Mouse (Mus musculus) ES-Bruce4 (cell line): ENCODE measurements around the gene Lrrc15. TPM values are rescaled to one million over a fixed set of nuclear protein-coding genes. Genes with fewer than 3 reads are reported as not detected.
A peak's percentile ranks its signal among the peaks of the same experiment; 100 is the strongest.

Source experiments
- H3K27ac ChIP-seq: 2 replicates; pipeline ENCODE4 v1.5.1; 2012; ENCODE audit warnings: low read length, inconsistent platforms; ENCODE audit not compliant: insufficient read depth
- H3K27me3 ChIP-seq: 2 replicates; pipeline ENCODE4 v1.6.1; 2012; ENCODE audit warnings: mild to moderate bottlenecking, low read length, inconsistent platforms; ENCODE audit not compliant: control insufficient read depth, poor library complexity, insufficient read depth, severe bottlenecking
- H3K36me3 ChIP-seq: 2 replicates; pipeline ENCODE4 v1.6.1; 2012; ENCODE audit warnings: inconsistent platforms, mild to moderate bottlenecking, low read length, moderate library complexity; ENCODE audit not compliant: control insufficient read depth, poor library complexity, insufficient read depth, severe bottlenecking
- H3K4me1 ChIP-seq: one replicate; pipeline ENCODE4 v1.8.1; 2011; ENCODE audit warnings: low read length; ENCODE audit not compliant: control insufficient read depth, insufficient read depth
- H3K4me3 ChIP-seq: 2 replicates; pipeline ENCODE4 v1.5.1; 2011; ENCODE audit warnings: low read depth, mild to moderate bottlenecking, low read length
- H3K9ac ChIP-seq: 2 replicates; pipeline ENCODE4 v1.6.1; 2012; ENCODE audit warnings: low read depth, mild to moderate bottlenecking, inconsistent platforms; ENCODE audit not compliant: poor library complexity, severe bottlenecking
- H3K9me3 ChIP-seq: replicated peaks from 2 replicates; pipeline ENCODE4 v1.6.1; 2012; ENCODE audit warnings: mild to moderate bottlenecking, low read length, inconsistent platforms; ENCODE audit not compliant: control insufficient read depth, poor library complexity, insufficient read depth, severe bottlenecking
- CTCF ChIP-seq: IDR thresholded peaks from one replicate; pipeline ENCODE4 v1.8.1; 2011; ENCODE audit warnings: low read depth, low read length
- EP300 ChIP-seq: IDR thresholded peaks from 2 replicates; pipeline ENCODE4 v1.6.1; 2011; ENCODE audit warnings: low read depth, low read length; ENCODE audit not compliant: insufficient read depth
- POLR2A ChIP-seq: IDR thresholded peaks from one replicate; pipeline ENCODE4 v1.8.1; 2011; ENCODE audit warnings: low read length; ENCODE audit not compliant: insufficient read depth
- polyA plus RNA-seq: library from polyadenylated mRNA; stranded (reverse); fragments of >200 nt; gene quantifications from 2 replicates; pipeline ENCODE4 v1.2.4, GENCODE M21; 2011; ENCODE audit warnings: low read depth; ENCODE audit not compliant: missing spikeins, insufficient read depth, insufficient read length

Gene Lrrc15
- polyA plus RNA-seq, 1 experiment: 2.1 TPM

- Histone ChIP-seq H3K4me3 (no peak overlapping the region), H3K4me1 (no peaks in the 10 kb centered on the region), H3K27ac (no peak overlapping the region), H3K27me3 (no peaks in the 10 kb centered on the region), H3K9ac (no peak overlapping the region), H3K36me3 (no peaks in the 10 kb centered on the region), H3K9me3 (no peaks in the 10 kb centered on the region)
- TF ChIP-seq CTCF: no peak
- TF ChIP-seq EP300: no peak
Measured at GRCm38 (mm10) chr16:30299711-30300277, 16.7 kb upstream of the Lrrc15 start.

GRCm38 (mm10) chr16:30297450-30297849 is 14.4 kb upstream of the Lrrc15 start:
- no peak overlapping the region for H3K4me3 ChIP-seq
- no peaks in the 10 kb centered on the region for H3K4me1 ChIP-seq
- H3K9me3 ChIP-seq: no peaks in the 10 kb centered on the region
- TF ChIP-seq POLR2A: no peak
- no peak for TF ChIP-seq CTCF
- no peak for TF ChIP-seq EP300
- no peak overlapping the region for H3K27ac ChIP-seq
- no peaks in the 10 kb centered on the region for H3K36me3 ChIP-seq
- no peaks in the 10 kb centered on the region for H3K27me3 ChIP-seq
- H3K9ac ChIP-seq: no peak overlapping the region

- TF ChIP-seq EP300: no peak
- TF ChIP-seq POLR2A: no peak
- TF ChIP-seq CTCF: no peak
- Histone ChIP-seq H3K27ac (no peak overlapping the region), H3K36me3 (no peaks in the 10 kb centered on the region), H3K4me1 (no peaks in the 10 kb centered on the region), H3K9me3 (no peaks in the 10 kb centered on the region), H3K27me3 (no peaks in the 10 kb centered on the region), H3K4me3 (no peak overlapping the region), H3K9ac (no peak overlapping the region)
Measured at GRCm38 (mm10) chr16:30296601-30297275, 13.7 kb upstream of the Lrrc15 start.

GRCm38 (mm10) chr16:30295106-30295505 is 12.1 kb upstream of the Lrrc15 start:
- no peak overlapping the region for H3K4me3 ChIP-seq

GRCm38 (mm10) chr16:30290436-30290835 is 7.4 kb upstream of the Lrrc15 start:
- Histone ChIP-seq H3K27me3 (no peaks in the 10 kb centered on the region), H3K9ac (no peak overlapping the region), H3K36me3 (no peaks in the 10 kb centered on the region), H3K4me3 (no peak overlapping the region), H3K4me1 (peaks cover 2% of the 10 kb centered on the region), H3K27ac (no peak overlapping the region), H3K9me3 (no peaks in the 10 kb centered on the region)
- TF ChIP-seq EP300 (no peak), CTCF (no peak), POLR2A (no peak)

More at GRCm38 (mm10) chr16:30295106-30295505, 12.1 kb upstream of the Lrrc15 start:
- Histone ChIP-seq H3K27me3 (no peaks in the 10 kb centered on the region), H3K9me3 (no peaks in the 10 kb centered on the region), H3K27ac (no peak overlapping the region), H3K4me1 (no peaks in the 10 kb centered on the region), H3K9ac (no peak overlapping the region), H3K36me3 (no peaks in the 10 kb centered on the region)
- no peak for TF ChIP-seq EP300
- TF ChIP-seq POLR2A: no peak
- TF ChIP-seq CTCF: no peak

- H3K4me3 ChIP-seq: no peak overlapping the region
- H3K27ac ChIP-seq: no peak overlapping the region
- TF ChIP-seq EP300 (peak; percentile 83), CTCF (no peak), POLR2A (no peak)
- no peaks in the 10 kb centered on the region for H3K9me3 ChIP-seq
- no peak overlapping the region for H3K9ac ChIP-seq
- no peaks in the 10 kb centered on the region for H3K27me3 ChIP-seq
- H3K36me3 ChIP-seq: no peaks in the 10 kb centered on the region
- H3K4me1 ChIP-seq: peaks cover 13% of the 10 kb centered on the region
Measured at GRCm38 (mm10) chr16:30285701-30286100, 2.6 kb upstream of the Lrrc15 start.
